Mouse (Mus musculus): ENCODE data around the gene Secisbp2l.

The Secisbp2l gene

GRCm38 (mm10) chr2:125783868-125784267 is 1.2 kb upstream of the Secisbp2l start:
- no peak for DNase-seq (ENCODE audit: low spot score)

- no peak for DNase-seq (ENCODE audit: low spot score)
Measured at GRCm38 (mm10) chr2:125781978-125782718, 522 bp downstream of the Secisbp2l start.

- DNase-seq (ENCODE audit: low spot score) = no peak
Measured at GRCm38 (mm10) chr2:125781006-125781405, 1.7 kb downstream of the Secisbp2l start.

- DNase-seq (ENCODE audit: low spot score) = no peak
Measured at GRCm38 (mm10) chr2:125778380-125778779, 4.3 kb downstream of the Secisbp2l start.

GRCm38 (mm10) chr2:125777018-125777417 is 5.7 kb downstream of the Secisbp2l start:
- no peak for DNase-seq (ENCODE audit: low spot score)

- DNase-seq (ENCODE audit: low spot score) = no peak
Measured at GRCm38 (mm10) chr2:125775661-125776060, 7.0 kb downstream of the Secisbp2l start.

GRCm38 (mm10) chr2:125774846-125775245 is 7.8 kb downstream of the Secisbp2l start:
- no peak for DNase-seq (ENCODE audit: low spot score)

GRCm38 (mm10) chr2:125765029-125765428 is 17.6 kb downstream of the Secisbp2l start:
- DNase-seq (ENCODE audit: low spot score) = no peak

- DNase-seq (ENCODE audit: low spot score) = no peak
Measured at GRCm38 (mm10) chr2:125764531-125764930, 18.1 kb downstream of the Secisbp2l start.

GRCm38 (mm10) chr2:125749330-125749729 is 33.3 kb downstream of the Secisbp2l start:
- no peak for DNase-seq (ENCODE audit: low spot score)

- no peak for DNase-seq (ENCODE audit: low spot score)
Measured at GRCm38 (mm10) chr2:125739338-125739737, 43.3 kb downstream of the Secisbp2l start.

GRCm38 (mm10) chr2:125738718-125739117 is 44.0 kb downstream of the Secisbp2l start:
- DNase-seq (ENCODE audit: low spot score) = no peak

- DNase-seq (ENCODE audit: low spot score) = no peak
Measured at GRCm38 (mm10) chr2:125736025-125736343, 46.7 kb downstream of the Secisbp2l start.

- DNase-seq (ENCODE audit: low spot score) = no peak
Measured at GRCm38 (mm10) chr2:125735333-125736024, 47.2 kb downstream of the Secisbp2l start.

- no peak for DNase-seq (ENCODE audit: low spot score)
Measured at GRCm38 (mm10) chr2:125734741-125735140, 47.9 kb downstream of the Secisbp2l start.

GRCm38 (mm10) chr2:125731763-125732560 is 50.7 kb downstream of the Secisbp2l start:
- DNase-seq (ENCODE audit: low spot score) = peak; percentile 84

- DNase-seq (ENCODE audit: low spot score) = no peak
Measured at GRCm38 (mm10) chr2:125724546-125725114, 58.0 kb downstream of the Secisbp2l start.

GRCm38 (mm10) chr2:125724086-125724430 is 58.6 kb downstream of the Secisbp2l start, which contains the start of gene Shc4:
Shc4 (minus strand) TSS chr2:125724148.
- no peak for DNase-seq (ENCODE audit: low spot score)

GRCm38 (mm10) chr2:125723408-125724085 is 59.1 kb downstream of the Secisbp2l start:
- DNase-seq (ENCODE audit: low spot score) = no peak

GRCm38 (mm10) chr2:125723086-125723407 is 59.6 kb downstream of the Secisbp2l start:
- no peak for DNase-seq (ENCODE audit: low spot score)

GRCm38 (mm10) chr2:125716599-125716998 is 66.1 kb downstream of the Secisbp2l start:
- no peak for DNase-seq (ENCODE audit: low spot score)

GRCm38 (mm10) chr2:125706510-125706921 is 76.2 kb downstream of the Secisbp2l start:
- no peak for DNase-seq (ENCODE audit: low spot score)
